Mouse (Mus musculus) liver, adult 2 months (tissue): ENCODE measurements around the gene Zfp324. TPM values are rescaled to one million over a fixed set of nuclear protein-coding genes. Genes with fewer than 3 reads are reported as not detected.

Experiments
- DNase-seq: peaks from one replicate; pipeline ENCODE4 v3.0.0-alpha.2; 2011; ENCODE audit warnings: low read depth, low spot score; ENCODE audit errors: extremely low read depth
- H3K27ac ChIP-seq: fragments of 200-500 bp; replicated peaks from 2 replicates; pipeline ENCODE4 v1.5.1; 2012; ENCODE audit warnings: low read depth, mild to moderate bottlenecking, control low read depth, inconsistent platforms, low read length; ENCODE audit not compliant: insufficient read depth
- H3K27me3 ChIP-seq: fragments of 200-500 bp; 2 replicates; pipeline ENCODE4 v1.6.1; 2012; ENCODE audit warnings: mild to moderate bottlenecking, moderate library complexity, low read length, inconsistent platforms; ENCODE audit not compliant: control insufficient read depth, insufficient read depth
- H3K36me3 ChIP-seq: fragments of 200-500 bp; 2 replicates; pipeline ENCODE4 v1.6.1; 2012; ENCODE audit warnings: low read length, inconsistent platforms; ENCODE audit not compliant: control insufficient read depth, insufficient read depth
- H3K4me1 ChIP-seq: fragments of 200-500 bp; 2 replicates; pipeline ENCODE4 v1.6.1; 2011; ENCODE audit warnings: low read length; ENCODE audit not compliant: control insufficient read depth, insufficient read depth
- H3K4me3 ChIP-seq: fragments of 200-500 bp; 2 replicates; pipeline ENCODE4 v1.5.1; 2011; ENCODE audit warnings: low read depth, mild to moderate bottlenecking, control low read depth, low read length, moderate library complexity; ENCODE audit not compliant: insufficient read depth
- H3K79me2 ChIP-seq: fragments of 200-500 bp; 2 replicates; pipeline ENCODE4 v1.6.1; 2012; ENCODE audit warnings: inconsistent platforms, mild to moderate bottlenecking, low read length, moderate library complexity; ENCODE audit not compliant: control insufficient read depth, insufficient read depth
- H3K9ac ChIP-seq: fragments of 200-500 bp; 2 replicates; pipeline ENCODE4 v1.6.1; 2012; ENCODE audit warnings: low read depth, mild to moderate bottlenecking, control low read depth, inconsistent platforms, low read length
- CTCF ChIP-seq: fragments of 200-500 bp; IDR thresholded peaks from 2 replicates; pipeline ENCODE4 v1.5.1; 2011; ENCODE audit warnings: low read depth, low read length, control low read depth
- POLR2A ChIP-seq: fragments of 200-500 bp; IDR thresholded peaks from 2 replicates; pipeline ENCODE4 v1.6.1; 2011; ENCODE audit warnings: low read length, control low read depth; ENCODE audit not compliant: insufficient read depth; ENCODE audit errors: extremely low read depth
- WGBS: fragments of 180-500 bp; shearing (Covaris S2); methylation state at CpG from one replicate; pipeline ENCODE4 v1.1.7; 2018; 5-methylcytosine and 5-hydroxymethylcytosine counted together
- polyA plus RNA-seq: library from polyadenylated mRNA; depleted of rRNA; stranded (reverse); fragments of >200 nt; gene quantifications from 2 replicates; pipeline ENCODE4 v1.2.3, GENCODE M21; 2012
- total RNA-seq: library from RNA; depleted of rRNA; stranded (reverse); fragments of >200 nt; gene quantifications from 2 replicates; pipeline ENCODE4 v1.2.3, GENCODE M21; 2014

Zfp324 gene
- total and polyA plus RNA-seq, 2 experiments: 4.1 to 5.2 TPM

DNA sequence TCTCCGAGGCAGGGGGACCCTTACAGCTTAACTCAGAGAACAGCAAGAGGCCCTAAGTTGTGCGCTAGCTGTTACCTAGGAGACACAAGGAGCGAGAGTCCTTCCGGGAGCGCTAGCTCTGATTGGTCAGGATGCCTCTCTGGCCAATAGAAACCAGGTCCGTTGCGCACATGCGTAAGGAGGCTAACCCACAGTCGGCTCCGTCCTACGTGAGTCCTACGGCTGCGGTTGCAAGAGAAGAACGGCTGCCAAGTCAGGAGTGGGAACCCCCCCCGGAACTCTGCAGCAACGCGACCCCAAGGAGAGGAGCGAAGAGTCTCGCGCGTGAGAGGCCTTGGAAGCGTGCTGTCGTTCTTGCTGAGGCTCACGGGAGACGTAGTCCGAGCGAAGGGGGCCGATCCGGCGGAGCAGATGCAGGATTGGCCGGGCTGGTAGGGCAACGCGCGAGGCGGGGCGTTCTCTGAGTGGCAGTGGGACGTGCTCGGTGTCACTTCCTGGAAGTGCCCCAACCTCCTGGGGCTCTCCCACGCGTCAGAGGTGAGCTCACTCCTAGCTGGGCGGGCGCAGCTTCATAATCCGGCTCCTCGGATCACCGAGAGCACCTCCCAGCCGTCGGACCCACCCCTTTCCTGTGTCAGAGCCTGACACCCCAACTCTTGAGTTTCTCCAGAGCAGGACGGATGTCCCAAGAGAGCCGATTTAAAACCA is 12.2 kb downstream of the Zfp324 start, which contains the start of gene Zfp446:
TSS of gene Zfp446 (plus strand) at position 167 of the 708 bp plus-strand sequence.
- peak within 1 kb of the TSS; percentile 81 for H3K9ac ChIP-seq
- TF ChIP-seq POLR2A: peak; percentile 72; the same call in 1 of the 2 replicates
- TF ChIP-seq CTCF: no peak
- WGBS: under 1% methylated on average over 49 of the region's 49 CpGs
- H3K4me3 ChIP-seq: peak within 1 kb of the TSS; percentile 74
- H3K79me2 ChIP-seq: no peaks in the 10 kb centered on the region
- no peaks in the 10 kb centered on the region for H3K27me3 ChIP-seq
- 0 out of 2 replicates have a peak, but pooled peaks cover 7% of the 10 kb centered on the region for H3K4me1 ChIP-seq
- peak; percentile 93 for DNase-seq
- H3K36me3 ChIP-seq: no peaks in the 10 kb centered on the region
- peak within 1 kb of the TSS; percentile 91 for H3K27ac ChIP-seq

DNA sequence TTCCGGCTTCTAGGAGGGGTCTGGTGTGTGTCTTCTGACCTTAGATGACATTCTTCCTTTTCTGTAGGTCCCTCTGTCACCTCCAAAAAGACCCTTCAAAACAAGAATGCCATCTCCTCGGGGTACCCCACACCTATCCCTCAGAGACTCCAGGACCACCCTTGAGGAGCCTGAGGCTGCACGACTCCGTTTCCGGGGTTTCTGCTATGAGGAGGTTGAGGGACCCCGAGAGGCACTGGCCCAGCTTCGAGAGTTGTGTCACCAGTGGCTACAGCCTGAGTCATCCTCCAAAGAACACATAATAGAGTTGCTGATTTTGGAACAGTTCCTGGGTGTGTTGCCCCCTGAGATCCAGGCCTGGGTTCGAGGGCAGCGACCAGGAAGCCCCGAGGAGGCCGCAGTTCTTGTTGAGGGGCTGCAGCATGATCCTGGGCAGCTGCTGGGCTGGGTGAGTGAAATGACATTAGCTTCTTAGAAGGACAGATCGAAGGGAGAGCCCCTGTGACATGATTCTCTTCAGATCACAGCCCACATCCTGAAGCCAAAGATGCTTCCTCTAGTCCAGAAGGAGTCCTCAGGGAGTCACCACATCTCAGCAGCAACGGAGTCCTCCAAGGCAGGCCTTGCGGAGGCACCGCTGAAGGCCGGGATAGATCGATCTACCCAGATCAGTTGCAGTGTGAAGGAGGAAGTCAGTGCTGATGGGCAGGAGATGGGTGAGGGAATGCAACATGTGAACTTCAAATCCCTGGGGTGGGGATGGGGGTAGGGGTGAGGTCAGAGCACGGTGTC is 13.5 kb downstream of the Zfp324 start:
- TF ChIP-seq CTCF: no peak
- TF ChIP-seq POLR2A: no peak
- DNase-seq: no peak
- H3K4me1 ChIP-seq: peaks cover 11% of the 10 kb centered on the region; the same call in 1 of the 2 replicates
- H3K79me2 ChIP-seq: no peaks in the 10 kb centered on the region
- peak overlapping the region; percentile 67; the same call in 1 of the 2 replicates for H3K9ac ChIP-seq
- H3K4me3 ChIP-seq: no peak overlapping the region
- H3K27me3 ChIP-seq: no peaks in the 10 kb centered on the region
- no peaks in the 10 kb centered on the region for H3K36me3 ChIP-seq
- 80% methylated on average over 18 of the region's 18 CpGs for WGBS
- H3K27ac ChIP-seq: peak overlapping the region; percentile 84

DNA sequence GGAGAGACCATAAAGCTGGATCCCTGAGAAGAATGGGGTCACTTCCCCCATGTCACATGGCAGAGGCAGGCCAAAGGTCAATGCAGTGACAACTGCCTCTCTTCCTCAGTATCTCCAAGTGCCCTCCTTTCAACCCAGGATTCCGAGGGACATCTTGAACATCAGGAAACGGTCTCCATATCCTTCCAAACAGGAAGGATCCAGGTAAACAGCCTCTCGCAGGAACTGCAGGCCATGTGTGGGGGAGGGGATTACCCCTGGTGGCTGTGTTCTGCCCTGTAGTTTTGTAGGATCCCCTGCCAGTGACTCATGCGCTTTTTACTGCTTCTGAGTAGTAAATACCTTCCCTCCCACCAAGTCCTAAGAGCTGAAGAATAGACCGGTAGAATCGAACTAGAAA is 14.1 kb downstream of the Zfp324 start:
- 0 out of 2 replicates have a peak overlapping the region, but pooled peaks have one; percentile 1 for H3K27ac ChIP-seq
- H3K79me2 ChIP-seq: no peaks in the 10 kb centered on the region
- no peaks in the 10 kb centered on the region for H3K27me3 ChIP-seq
- DNase-seq: no peak
- no peak overlapping the region for H3K4me3 ChIP-seq
- no peaks in the 10 kb centered on the region for H3K36me3 ChIP-seq
- 71% methylated on average over 6 of the region's 6 CpGs for WGBS
- H3K4me1 ChIP-seq: peaks cover 11% of the 10 kb centered on the region; the same call in 1 of the 2 replicates
- TF ChIP-seq POLR2A (no peak), CTCF (no peak)
- no peak overlapping the region for H3K9ac ChIP-seq

DNA sequence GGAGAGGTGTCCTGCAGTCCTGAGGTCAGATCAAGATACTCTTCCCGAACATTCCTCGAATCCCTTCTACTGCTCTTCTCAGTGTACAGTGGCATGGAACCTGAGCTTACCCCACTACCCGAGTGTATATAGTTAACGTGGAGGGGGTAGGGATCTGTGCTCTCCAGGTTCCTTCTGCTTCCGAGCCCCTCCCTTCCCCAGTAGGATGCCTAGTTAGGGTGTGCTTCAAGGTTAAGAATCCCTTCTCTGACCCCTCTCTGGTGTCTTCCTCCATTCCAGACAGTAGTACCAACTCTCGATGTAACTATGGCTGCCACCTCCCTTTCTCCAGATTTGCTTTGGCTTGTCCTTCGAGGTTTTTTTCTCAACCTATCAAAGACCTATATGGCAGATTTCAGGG is 14.7 kb downstream of the Zfp324 start:
- TF ChIP-seq POLR2A (no peak), CTCF (no peak)

DNA sequence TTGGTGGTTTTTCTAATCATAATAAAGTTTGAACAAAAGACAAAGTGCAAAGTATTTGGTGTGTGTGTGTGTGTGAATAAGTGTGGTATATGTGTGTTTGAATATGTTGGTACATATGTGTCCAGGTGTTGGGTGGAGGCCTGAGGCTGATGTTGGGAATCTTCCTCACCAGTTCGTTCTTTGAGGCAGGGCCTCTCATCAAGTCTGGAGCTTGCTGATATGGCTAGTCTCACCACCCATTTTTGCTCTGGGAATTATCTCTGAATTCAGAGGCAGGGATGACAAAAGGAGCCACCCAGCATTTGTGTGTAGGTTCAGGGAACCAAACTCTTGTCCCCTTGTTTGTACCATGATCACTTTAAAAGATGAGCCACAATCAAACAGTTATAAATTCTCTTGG is 20.1 kb downstream of the Zfp324 start:
- H3K4me1 ChIP-seq: peaks cover 11% of the 10 kb centered on the region
- H3K4me3 ChIP-seq: no peak overlapping the region
- peaks cover 41% of the 10 kb centered on the region for H3K36me3 ChIP-seq
- peak overlapping the region; percentile 43; the same call in 1 of the 2 replicates for H3K27ac ChIP-seq
- WGBS: 89% methylated on average over 1 of the region's 1 CpGs
- H3K27me3 ChIP-seq: no peaks in the 10 kb centered on the region
- no peak for DNase-seq
- no peak overlapping the region for H3K9ac ChIP-seq
- H3K79me2 ChIP-seq: no peaks in the 10 kb centered on the region
- TF ChIP-seq CTCF (no peak), POLR2A (no peak)

More for the DNA sequence above, 14.7 kb downstream of the Zfp324 start:
- Histone ChIP-seq H3K4me1 (peaks cover 13% of the 10 kb centered on the region; the same call in 1 of the 2 replicates), H3K4me3 (no peak overlapping the region), H3K27ac (no peak overlapping the region), H3K36me3 (peaks cover 2% of the 10 kb centered on the region; the same call in 1 of the 2 replicates), H3K27me3 (no peaks in the 10 kb centered on the region), H3K79me2 (no peaks in the 10 kb centered on the region), H3K9ac (no peak overlapping the region)
- 89% methylated on average over 7 of the region's 7 CpGs for WGBS
- DNase-seq: no peak
